Mouse (Mus musculus): ENCODE measurements at regions not wholly inside any gene's neighbourhood (a gene's known extent, or its start where the extent isn't known, plus 50 kb on each side); places are given as distances from the start of the nearest gene placed in this dataset.

DNA sequence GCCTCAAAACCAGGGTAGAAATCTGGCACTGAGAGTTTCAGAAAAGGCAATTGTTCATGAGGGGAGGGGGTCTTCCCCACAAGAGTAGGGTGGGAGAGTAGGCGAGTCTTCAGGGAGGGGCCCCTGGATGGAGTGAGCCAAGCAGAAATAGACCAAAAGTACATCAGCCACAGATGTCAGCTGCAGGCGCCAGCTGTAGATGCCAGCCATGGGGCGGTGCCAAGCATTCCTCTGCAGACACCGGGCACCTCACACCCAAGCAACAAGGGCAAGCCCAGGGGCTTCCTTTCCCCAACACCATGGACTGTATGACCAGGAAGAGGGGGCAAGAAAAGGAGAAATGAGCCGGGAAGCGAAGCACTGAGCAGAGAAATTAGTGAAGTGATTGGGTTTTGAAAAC, 613.9 kb upstream of the 2610301B20Rik start:
- H3K36me3 ChIP-seq (ENCODE audit: control insufficient read depth, insufficient read depth, low read length): no peaks in the 10 kb centered on the region
- no peak overlapping the region for H3K4me3 ChIP-seq (ENCODE audit: low read depth, low read length)
- H3K4me1 ChIP-seq (ENCODE audit: control insufficient read depth, insufficient read depth, insufficient read length, low read length): no peaks in the 10 kb centered on the region
- WGBS: 82% methylated on average over 6 of the region's 6 CpGs
- H3K27ac ChIP-seq (ENCODE audit: insufficient read depth, low read depth, low read length): no peak overlapping the region
- no peaks in the 10 kb centered on the region for H3K27me3 ChIP-seq (ENCODE audit: control insufficient read depth, insufficient read depth, low read length)
- TF ChIP-seq CTCF (IDR thresholded peaks at IDR 0.05; ENCODE audit: extremely low read depth, insufficient read length, insufficient replicate concordance, low read depth, low read length) (no peak), POLR2A (IDR thresholded peaks at IDR 0.05; ENCODE audit: low read depth, low read length) (no peak)

DNA sequence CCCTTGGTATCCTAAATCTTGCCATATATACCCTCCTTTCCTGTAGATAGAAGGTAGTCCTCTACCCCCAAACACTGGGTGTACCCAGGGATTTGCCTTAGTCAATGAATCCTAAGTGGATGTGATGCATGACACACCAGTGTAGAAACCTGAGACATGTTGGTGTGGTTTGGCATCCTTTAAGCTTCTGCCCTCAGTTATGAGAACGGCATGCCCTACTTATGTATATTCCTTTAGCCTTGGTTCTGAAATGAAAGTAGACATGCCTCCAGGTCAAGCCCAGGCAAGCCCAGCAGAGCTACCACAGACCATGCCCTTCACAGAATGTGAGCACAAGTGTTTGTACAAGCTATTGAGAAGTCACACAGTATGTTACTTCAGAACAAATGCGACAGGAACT, 608.4 kb upstream of the 2610301B20Rik start:
- no peaks in the 10 kb centered on the region for H3K36me3 ChIP-seq (ENCODE audit: control insufficient read depth, insufficient read depth, low read length)
- TF ChIP-seq POLR2A (IDR thresholded peaks at IDR 0.05; ENCODE audit: low read depth, low read length): no peak
- no peak for TF ChIP-seq CTCF (IDR thresholded peaks at IDR 0.05; ENCODE audit: extremely low read depth, insufficient read length, insufficient replicate concordance, low read depth, low read length)
- H3K27me3 ChIP-seq (ENCODE audit: control insufficient read depth, insufficient read depth, low read length): no peaks in the 10 kb centered on the region
- no peaks in the 10 kb centered on the region for H3K4me1 ChIP-seq (ENCODE audit: control insufficient read depth, insufficient read depth, insufficient read length, low read length)
- WGBS: 80% methylated on average over 2 of the region's 2 CpGs
- no peak overlapping the region for H3K27ac ChIP-seq (ENCODE audit: insufficient read depth, low read depth, low read length)
- H3K4me3 ChIP-seq (ENCODE audit: low read depth, low read length): no peak overlapping the region

DNA sequence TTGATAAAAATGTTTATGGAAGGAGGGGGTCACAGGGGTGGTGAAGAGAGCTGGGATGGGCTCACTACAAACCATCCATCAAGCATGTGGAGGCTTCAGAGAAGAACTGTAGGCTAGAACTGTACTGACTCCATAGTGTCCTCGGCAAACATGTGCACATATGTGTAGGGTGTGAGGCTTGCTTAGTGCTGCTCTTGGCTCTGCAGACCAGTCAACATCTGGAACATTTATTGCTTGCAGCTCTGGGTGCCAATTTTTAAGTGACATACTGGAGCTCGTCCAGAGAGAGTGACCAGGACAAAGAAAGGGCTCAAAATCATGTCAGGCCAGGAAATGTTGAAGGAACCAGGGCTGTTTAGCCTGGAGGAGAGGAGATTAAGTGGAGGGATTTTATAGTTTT, 588.7 kb upstream of the 2610301B20Rik start:
- no peaks in the 10 kb centered on the region for H3K36me3 ChIP-seq (ENCODE audit: control insufficient read depth, insufficient read depth, low read length)
- no peak for TF ChIP-seq POLR2A (IDR thresholded peaks at IDR 0.05; ENCODE audit: low read depth, low read length)
- TF ChIP-seq CTCF (IDR thresholded peaks at IDR 0.05; ENCODE audit: extremely low read depth, insufficient read length, insufficient replicate concordance, low read depth, low read length): no peak
- H3K4me1 ChIP-seq (ENCODE audit: control insufficient read depth, insufficient read depth, insufficient read length, low read length): no peaks in the 10 kb centered on the region
- no peak overlapping the region for H3K27ac ChIP-seq (ENCODE audit: insufficient read depth, low read depth, low read length)
- WGBS: 56% methylated on average over 2 of the region's 2 CpGs
- H3K27me3 ChIP-seq (ENCODE audit: control insufficient read depth, insufficient read depth, low read length): no peaks in the 10 kb centered on the region
- H3K4me3 ChIP-seq (ENCODE audit: low read depth, low read length): no peak overlapping the region

DNA sequence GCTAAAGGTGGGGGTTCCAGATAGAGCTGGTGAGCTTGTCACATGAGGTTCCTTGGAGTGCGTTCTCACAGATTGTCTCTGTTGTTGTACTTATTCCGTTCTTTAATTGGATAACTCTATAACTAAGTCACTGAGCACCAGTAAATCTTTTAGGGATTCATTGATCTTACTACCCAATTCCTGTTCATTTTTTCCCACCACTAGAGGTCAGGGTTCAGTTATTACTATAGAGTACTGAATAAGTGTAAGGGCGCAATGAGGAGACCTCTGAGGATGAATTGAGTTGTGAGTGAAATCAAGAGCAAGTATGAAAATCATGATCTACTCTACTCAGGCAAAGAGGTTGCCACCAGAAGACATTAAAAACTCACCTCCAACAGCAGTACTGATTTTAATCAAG, 584.0 kb upstream of the 2610301B20Rik start:
- H3K4me1 ChIP-seq (ENCODE audit: control insufficient read depth, insufficient read depth, insufficient read length, low read length): no peaks in the 10 kb centered on the region
- H3K27ac ChIP-seq (ENCODE audit: insufficient read depth, low read depth, low read length): no peak overlapping the region
- no peaks in the 10 kb centered on the region for H3K36me3 ChIP-seq (ENCODE audit: control insufficient read depth, insufficient read depth, low read length)
- WGBS: 60% methylated on average over 3 of the region's 3 CpGs
- H3K4me3 ChIP-seq (ENCODE audit: low read depth, low read length): no peak overlapping the region
- TF ChIP-seq CTCF (IDR thresholded peaks at IDR 0.05; ENCODE audit: extremely low read depth, insufficient read length, insufficient replicate concordance, low read depth, low read length) (no peak), POLR2A (IDR thresholded peaks at IDR 0.05; ENCODE audit: low read depth, low read length) (no peak)
- H3K27me3 ChIP-seq (ENCODE audit: control insufficient read depth, insufficient read depth, low read length): no peaks in the 10 kb centered on the region; the same call in 1 of the 2 replicates

DNA sequence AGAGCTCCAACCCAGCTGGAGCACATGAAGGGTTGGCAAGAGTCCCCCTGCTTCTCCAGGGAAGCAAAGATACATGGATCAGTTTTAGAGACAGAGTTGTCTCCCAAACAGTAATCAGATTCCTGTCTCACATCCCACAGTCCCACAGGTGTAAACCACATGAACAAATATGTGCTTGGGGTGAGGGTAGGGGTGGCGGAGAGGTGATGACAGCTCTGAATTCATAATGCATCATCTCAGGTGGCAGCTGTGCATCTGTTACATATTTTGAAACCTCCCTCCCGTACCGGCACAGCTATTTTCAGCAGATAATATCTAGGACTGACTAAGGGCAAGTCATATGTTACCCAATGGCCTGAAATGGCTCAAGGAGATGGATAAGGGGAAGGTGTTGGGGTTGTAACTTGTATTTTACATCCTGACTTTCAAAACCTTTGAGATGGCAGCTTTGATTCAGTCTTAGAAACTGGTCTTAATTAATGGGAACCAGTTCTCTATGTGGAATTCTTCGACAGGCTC, 579.2 kb upstream of the 2610301B20Rik start:
- 85% methylated on average over 4 of the region's 4 CpGs for WGBS
- no peak overlapping the region for H3K4me3 ChIP-seq (ENCODE audit: low read depth, low read length)
- no peaks in the 10 kb centered on the region for H3K4me1 ChIP-seq (ENCODE audit: control insufficient read depth, insufficient read depth, insufficient read length, low read length)
- no peak for TF ChIP-seq POLR2A (IDR thresholded peaks at IDR 0.05; ENCODE audit: low read depth, low read length)
- TF ChIP-seq CTCF (IDR thresholded peaks at IDR 0.05; ENCODE audit: extremely low read depth, insufficient read length, insufficient replicate concordance, low read depth, low read length): no peak
- no peaks in the 10 kb centered on the region; the same call in 1 of the 2 replicates for H3K27me3 ChIP-seq (ENCODE audit: control insufficient read depth, insufficient read depth, low read length)
- H3K27ac ChIP-seq (ENCODE audit: insufficient read depth, low read depth, low read length): no peak overlapping the region
- H3K36me3 ChIP-seq (ENCODE audit: control insufficient read depth, insufficient read depth, low read length): no peaks in the 10 kb centered on the region

DNA sequence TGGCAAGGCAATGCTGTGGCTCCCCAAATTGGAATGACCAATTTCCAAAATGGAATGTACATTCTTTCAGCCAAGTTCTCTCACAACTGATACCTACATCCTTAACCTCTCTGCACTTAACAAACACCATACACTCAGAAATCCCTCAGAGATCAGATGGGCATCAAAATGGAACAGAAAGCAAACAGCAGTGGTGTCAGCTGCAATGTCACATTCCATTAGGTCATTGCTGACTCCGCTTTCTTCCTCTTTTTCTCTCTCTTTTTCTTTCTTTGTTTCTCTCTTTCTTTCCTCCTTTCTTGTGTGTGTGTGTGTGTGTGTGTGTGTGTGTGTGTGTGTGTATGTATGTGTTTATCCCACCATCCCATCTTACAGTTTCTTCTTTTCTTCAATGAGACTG, 578.1 kb upstream of the 2610301B20Rik start:
- no peak overlapping the region for H3K27ac ChIP-seq (ENCODE audit: insufficient read depth, low read depth, low read length)
- WGBS: 82% methylated on average over 1 of the region's 1 CpGs
- H3K36me3 ChIP-seq (ENCODE audit: control insufficient read depth, insufficient read depth, low read length): no peaks in the 10 kb centered on the region
- H3K4me3 ChIP-seq (ENCODE audit: low read depth, low read length): no peak overlapping the region
- no peak for TF ChIP-seq POLR2A (IDR thresholded peaks at IDR 0.05; ENCODE audit: low read depth, low read length)
- no peak for TF ChIP-seq CTCF (IDR thresholded peaks at IDR 0.05; ENCODE audit: extremely low read depth, insufficient read length, insufficient replicate concordance, low read depth, low read length)
- H3K27me3 ChIP-seq (ENCODE audit: control insufficient read depth, insufficient read depth, low read length): no peaks in the 10 kb centered on the region; the same call in 1 of the 2 replicates
- no peaks in the 10 kb centered on the region for H3K4me1 ChIP-seq (ENCODE audit: control insufficient read depth, insufficient read depth, insufficient read length, low read length)

DNA sequence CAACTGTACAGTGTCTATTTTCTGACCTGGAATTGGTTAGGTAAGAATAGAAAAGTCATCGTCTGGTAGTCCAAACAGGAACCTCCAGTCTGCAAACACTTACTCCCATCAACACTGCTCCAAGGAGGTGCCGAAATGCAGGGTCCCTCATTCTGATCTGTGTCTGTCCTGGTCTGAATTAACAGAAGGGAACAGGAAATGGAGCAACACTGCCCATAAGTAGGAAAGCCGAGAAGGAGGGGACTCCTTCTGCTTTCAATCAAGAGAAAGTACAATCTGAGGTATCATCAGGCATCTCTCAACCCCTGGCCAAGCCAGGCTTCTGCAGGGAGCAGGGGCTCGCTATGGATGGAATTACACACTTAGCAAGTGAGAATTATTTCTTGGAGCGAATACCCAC, 562.4 kb upstream of the 2610301B20Rik start:
- WGBS: 64% methylated on average over 5 of the region's 5 CpGs
- H3K4me3 ChIP-seq (ENCODE audit: low read depth, low read length): no peak overlapping the region
- TF ChIP-seq CTCF (IDR thresholded peaks at IDR 0.05; ENCODE audit: extremely low read depth, insufficient read length, insufficient replicate concordance, low read depth, low read length) (no peak), POLR2A (IDR thresholded peaks at IDR 0.05; ENCODE audit: low read depth, low read length) (no peak)
- no peak overlapping the region for H3K27ac ChIP-seq (ENCODE audit: insufficient read depth, low read depth, low read length)
- H3K27me3 ChIP-seq (ENCODE audit: control insufficient read depth, insufficient read depth, low read length): no peaks in the 10 kb centered on the region
- no peaks in the 10 kb centered on the region for H3K4me1 ChIP-seq (ENCODE audit: control insufficient read depth, insufficient read depth, insufficient read length, low read length)
- no peaks in the 10 kb centered on the region for H3K36me3 ChIP-seq (ENCODE audit: control insufficient read depth, insufficient read depth, low read length)
